In the genomic region with DNA sequence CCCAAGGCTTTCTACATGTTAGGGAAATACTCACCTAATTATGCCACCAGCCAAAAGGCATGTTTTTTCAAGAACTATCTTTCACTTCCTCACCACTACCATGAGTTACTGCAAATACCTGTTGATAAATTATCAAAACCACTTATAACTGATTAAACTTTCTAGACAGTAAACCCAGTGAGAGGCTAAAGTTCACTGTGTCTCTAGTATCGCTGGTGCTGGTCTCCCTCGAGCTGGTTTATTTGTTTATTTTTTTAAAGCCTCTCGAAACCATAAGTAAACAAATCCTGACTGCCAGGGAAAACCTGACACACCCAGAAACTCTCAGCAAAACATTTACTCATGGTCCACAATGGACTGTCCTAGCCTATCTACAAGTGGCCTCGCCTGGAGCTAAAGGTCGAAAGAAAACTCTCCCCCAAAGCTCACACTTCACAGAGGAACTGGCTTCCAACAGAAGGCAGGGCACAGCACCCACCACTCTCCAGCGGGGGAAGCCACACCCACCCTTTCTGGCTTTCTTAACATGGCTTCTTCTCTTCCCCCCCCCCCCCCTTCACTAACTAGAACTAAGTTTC, we compare ENCODE assay signal across 22 mouse cellular contexts. TPM values are rescaled to one million over a fixed set of nuclear protein-coding genes. Genes with fewer than 3 reads are reported as not detected.
A peak's percentile ranks its signal among the peaks of the same experiment; 100 is the strongest.
DNase-seq lines count a peak whose midpoint lies in the region; ATAC-seq lines count a peak whose summit lies in the region.
"Had no signal": no experiment of that assay in that cellular context is flagged by ENCODE, and none has a peak within 500 bp of the region (broad histone marks: within the 10 kb centered on the region; RNA-seq: fewer than 3 reads in every experiment).

No protein-coding gene starts in this region.

- intact Hi-C loops in gastrocnemius, postnatal 36 days (cut with DNase I): no loop called here
- intact Hi-C loops in left cerebral cortex, postnatal 36 days (cut with DNase I): no loop called here

- no peak overlapping the region for H3K4me3 ChIP-seq in kidney, embryonic 14.5 days (ENCODE audit: low read length)
- no peak overlapping the region for H3K4me3 ChIP-seq in intestine, embryonic 16.5 days (ENCODE audit: low read length)
- H3K4me3 ChIP-seq in lung, embryonic 15.5 days: no peak overlapping the region
- H3K4me3 ChIP-seq in stomach, embryonic 16.5 days (replicated peaks; ENCODE audit: low read length): no peak overlapping the region
- no peak overlapping the region for H3K4me3 ChIP-seq in hindbrain, embryonic 10.5 days
- H3K4me3 ChIP-seq: erythroblast, embryonic 14.5 days; heart, embryonic 12.5 days; hindbrain, embryonic 12.5 days; limb, embryonic 12.5 days; neural tube, embryonic 15.5 days had no signal

- H3K9me3 ChIP-seq in kidney, embryonic 14.5 days (ENCODE audit: control insufficient read depth, low read length): no peaks in the 10 kb centered on the region
- peaks cover 4% of the 10 kb centered on the region; the same call in 1 of the 2 replicates for H3K9me3 ChIP-seq in intestine, embryonic 16.5 days (ENCODE audit: control insufficient read depth, low read length)
- no peaks in the 10 kb centered on the region for H3K9me3 ChIP-seq in lung, embryonic 15.5 days
- H3K9me3 ChIP-seq in stomach, embryonic 16.5 days (replicated peaks; ENCODE audit: control insufficient read depth, low read length): no peaks in the 10 kb centered on the region
- H3K9me3 ChIP-seq in hindbrain, embryonic 10.5 days: 0 out of 2 replicates have a peak, but pooled peaks cover 6% of the 10 kb centered on the region
- H3K9me3 ChIP-seq: hindbrain, embryonic 12.5 days; neural tube, embryonic 15.5 days had no signal

- no peaks in the 10 kb centered on the region for H3K27me3 ChIP-seq in kidney, embryonic 14.5 days (ENCODE audit: control insufficient read depth, insufficient read depth, low read length)
- no peaks in the 10 kb centered on the region for H3K27me3 ChIP-seq in intestine, embryonic 16.5 days (replicated peaks; ENCODE audit: control insufficient read depth, insufficient read depth, low read length)
- H3K27me3 ChIP-seq in lung, embryonic 15.5 days: no peaks in the 10 kb centered on the region
- H3K27me3 ChIP-seq in stomach, embryonic 16.5 days (ENCODE audit: control insufficient read depth, insufficient read depth, low read length): no peaks in the 10 kb centered on the region
- H3K27me3 ChIP-seq in hindbrain, embryonic 10.5 days (ENCODE audit: insufficient read depth, poor library complexity, severe bottlenecking): no peaks in the 10 kb centered on the region
- H3K27me3 ChIP-seq: heart, embryonic 12.5 days; hindbrain, embryonic 12.5 days; limb, embryonic 12.5 days; neural tube, embryonic 15.5 days had no signal

- 32% methylated on average over 6 of the region's 6 CpGs for WGBS in kidney, embryonic 14.5 days
- 33% methylated on average over 6 of the region's 6 CpGs for WGBS in intestine, embryonic 16.5 days
- WGBS in lung, embryonic 15.5 days: 22% methylated on average over 6 of the region's 6 CpGs
- 27% methylated on average over 6 of the region's 6 CpGs for WGBS in stomach, embryonic 16.5 days
- 64% methylated on average over 6 of the region's 6 CpGs for WGBS in hindbrain, embryonic 10.5 days

- H3K36me3 ChIP-seq in kidney, embryonic 14.5 days (ENCODE audit: control insufficient read depth, insufficient read depth, low read length): no peaks in the 10 kb centered on the region
- H3K36me3 ChIP-seq in intestine, embryonic 16.5 days (ENCODE audit: control insufficient read depth, insufficient read depth, low read length): no peaks in the 10 kb centered on the region
- no peaks in the 10 kb centered on the region for H3K36me3 ChIP-seq in lung, embryonic 15.5 days
- H3K36me3 ChIP-seq in stomach, embryonic 16.5 days (ENCODE audit: control insufficient read depth, insufficient read depth, low read length): no peaks in the 10 kb centered on the region; the same call in 1 of the 2 replicates
- no peaks in the 10 kb centered on the region for H3K36me3 ChIP-seq in hindbrain, embryonic 10.5 days
- H3K36me3 ChIP-seq: heart, embryonic 12.5 days; hindbrain, embryonic 12.5 days; limb, embryonic 12.5 days; neural tube, embryonic 15.5 days had no signal

- no peak for DNase-seq in kidney, postnatal 36 days
- no peak for DNase-seq in hindbrain, embryonic 10.5 days (ENCODE audit: low spot score)
- DNase-seq in gastrocnemius, postnatal 36 days: no peak
- no peak for DNase-seq in left cerebral cortex, postnatal 36 days (ENCODE audit: low spot score in 2 of 2)
- DNase-seq: adrenal gland, adult 8-10 months; B cell, adult 2 months; cerebellum, adult 9-11 months; gastrocnemius, postnatal 14 days; kidney, postnatal 14 days; right cerebral cortex, adult 18-20 months; thymus, postnatal 36 days had no signal

- no peak overlapping the region for H3K9ac ChIP-seq in kidney, embryonic 14.5 days (ENCODE audit: low read depth, low read length)
- H3K9ac ChIP-seq in intestine, embryonic 16.5 days (ENCODE audit: low read depth, low read length): no peak overlapping the region
- H3K9ac ChIP-seq in lung, embryonic 15.5 days: no peak overlapping the region
- H3K9ac ChIP-seq in stomach, embryonic 16.5 days (ENCODE audit: low read length): no peak overlapping the region; the same call in 1 of the 2 replicates
- H3K9ac ChIP-seq: heart, embryonic 12.5 days; hindbrain, embryonic 12.5 days; limb, embryonic 12.5 days; neural tube, embryonic 15.5 days had no signal

- no peak overlapping the region for H3K4me2 ChIP-seq in kidney, embryonic 14.5 days (replicated peaks; ENCODE audit: low read depth, low read length)
- peak overlapping the region; percentile 30 for H3K4me2 ChIP-seq in intestine, embryonic 16.5 days (ENCODE audit: low read depth, low read length)
- H3K4me2 ChIP-seq in lung, embryonic 15.5 days: no peak overlapping the region
- no peak overlapping the region for H3K4me2 ChIP-seq in stomach, embryonic 16.5 days (ENCODE audit: low read depth, low read length)
- H3K4me2 ChIP-seq: heart, embryonic 12.5 days; hindbrain, embryonic 12.5 days; limb, embryonic 12.5 days; neural tube, embryonic 15.5 days had no signal

- ATAC-seq in kidney, embryonic 14.5 days (ENCODE audit: low FRiP score, low TSS enrichment): 0 out of 2 replicates have a peak, but pooled peaks have one; percentile 28
- peak; percentile 94 for ATAC-seq in intestine, embryonic 16.5 days
- ATAC-seq in lung, embryonic 15.5 days (ENCODE audit: borderline replicate concordance, extremely low read depth, low FRiP score, low TSS enrichment): no peak
- ATAC-seq in stomach, embryonic 16.5 days (ENCODE audit: insufficient read depth, low FRiP score): peak; percentile 89

- no peaks in the 10 kb centered on the region for H3K4me1 ChIP-seq in kidney, embryonic 14.5 days (ENCODE audit: control insufficient read depth, insufficient read depth, low read length)
- H3K4me1 ChIP-seq in intestine, embryonic 16.5 days (ENCODE audit: control insufficient read depth, insufficient read depth, low read length): 0 out of 2 replicates have a peak, but pooled peaks cover 3% of the 10 kb centered on the region
- no peaks in the 10 kb centered on the region for H3K4me1 ChIP-seq in lung, embryonic 15.5 days
- H3K4me1 ChIP-seq in stomach, embryonic 16.5 days (ENCODE audit: control insufficient read depth, insufficient read depth, low read length): no peaks in the 10 kb centered on the region
- H3K4me1 ChIP-seq in hindbrain, embryonic 10.5 days (replicated peaks): no peaks in the 10 kb centered on the region
- H3K4me1 ChIP-seq: hindbrain, embryonic 12.5 days; limb, embryonic 12.5 days; neural tube, embryonic 15.5 days had no signal

- H3K27ac ChIP-seq in kidney, embryonic 14.5 days (ENCODE audit: low read depth, low read length): no peak overlapping the region
- H3K27ac ChIP-seq in intestine, embryonic 16.5 days (ENCODE audit: low read length): peak overlapping the region; percentile 83
- 0 out of 2 replicates have a peak overlapping the region, but pooled peaks have one; percentile 15 for H3K27ac ChIP-seq in lung, embryonic 15.5 days
- peak overlapping the region; percentile 85 for H3K27ac ChIP-seq in stomach, embryonic 16.5 days (ENCODE audit: low read length)
- no peak overlapping the region for H3K27ac ChIP-seq in hindbrain, embryonic 10.5 days
- H3K27ac ChIP-seq: hindbrain, embryonic 12.5 days; limb, embryonic 12.5 days; neural tube, embryonic 15.5 days had no signal

RNA-seq across cellular contexts. Expression of a gene that starts 19.6 kb away (rescaled TPM):
- polyA plus RNA-seq in kidney, embryonic 14.5 days (2014; fragmentation: Nextera tagmentation; extraction: Ambion mirVana): 15.8 and 32.7 TPM in 2 replicates
- 96.4 and 96.9 TPM in 2 replicates for polyA plus RNA-seq in intestine, embryonic 16.5 days (2015; fragmentation: Nextera tagmentation; extraction: Ambion mirVana)
- polyA plus RNA-seq in lung, embryonic 15.5 days (2015; fragmentation: Nextera tagmentation; extraction: Ambion mirVana): 32.6 and 34.1 TPM in 2 replicates
- 65.9 and 76.9 TPM in 2 replicates for polyA plus RNA-seq in stomach, embryonic 16.5 days (2015; fragmentation: Nextera tagmentation; extraction: Ambion mirVana)
- polyA plus RNA-seq in hindbrain, embryonic 10.5 days (2016; fragmentation: Nextera tagmentation; extraction: Ambion mirVana): 4.4 TPM in 2 replicates
- under 1 TPM in 1 of 2 experiments, not detected in 1; 0.13 TPM for total RNA-seq in gastrocnemius, postnatal 36 days (2021)
- 1 to 10 TPM; 8.2 to 8.5 TPM for total RNA-seq in left cerebral cortex, postnatal 36 days (2021)
- total RNA-seq: megakaryocyte-erythroid progenitor cell, adult 5-6 weeks; monocyte, adult 5-6 weeks had no signal
- polyA plus RNA-seq: erythroblast, embryonic 14.5 days had no signal

RNA-seq across cellular contexts. Expression of a gene that starts 40.5 kb away (rescaled TPM):
- 86.3 and 94.4 TPM in 2 replicates for polyA plus RNA-seq in kidney, embryonic 14.5 days (2014; fragmentation: Nextera tagmentation; extraction: Ambion mirVana)
- 70.9 and 84.0 TPM in 2 replicates for polyA plus RNA-seq in intestine, embryonic 16.5 days (2015; fragmentation: Nextera tagmentation; extraction: Ambion mirVana)
- 65.2 and 65.4 TPM in 2 replicates for polyA plus RNA-seq in lung, embryonic 15.5 days (2015; fragmentation: Nextera tagmentation; extraction: Ambion mirVana)
- polyA plus RNA-seq in stomach, embryonic 16.5 days (2015; fragmentation: Nextera tagmentation; extraction: Ambion mirVana): 55.7 and 58.6 TPM in 2 replicates
- 75.0 and 92.1 TPM in 2 replicates for polyA plus RNA-seq in hindbrain, embryonic 10.5 days (2016; fragmentation: Nextera tagmentation; extraction: Ambion mirVana)
- total RNA-seq in gastrocnemius, postnatal 36 days (2021): 10 to 100 TPM; 18.3 to 21.5 TPM
- total RNA-seq in left cerebral cortex, postnatal 36 days (2021): 10 to 100 TPM; 34.0 to 43.0 TPM

Comparison
In these comparisons a context has a peak if more than half of its experiments do, and no peak if none do; other contexts are left out.
1. H3K27ac ChIP-seq: peak in intestine, embryonic 16.5 days (single experiment), lung, embryonic 15.5 days (single experiment) and stomach, embryonic 16.5 days (single experiment); none in kidney, embryonic 14.5 days (single experiment) and hindbrain, embryonic 10.5 days (single experiment).